Comparison of ENCODE assay signal across 19 mouse cellular contexts in the genomic region with DNA sequence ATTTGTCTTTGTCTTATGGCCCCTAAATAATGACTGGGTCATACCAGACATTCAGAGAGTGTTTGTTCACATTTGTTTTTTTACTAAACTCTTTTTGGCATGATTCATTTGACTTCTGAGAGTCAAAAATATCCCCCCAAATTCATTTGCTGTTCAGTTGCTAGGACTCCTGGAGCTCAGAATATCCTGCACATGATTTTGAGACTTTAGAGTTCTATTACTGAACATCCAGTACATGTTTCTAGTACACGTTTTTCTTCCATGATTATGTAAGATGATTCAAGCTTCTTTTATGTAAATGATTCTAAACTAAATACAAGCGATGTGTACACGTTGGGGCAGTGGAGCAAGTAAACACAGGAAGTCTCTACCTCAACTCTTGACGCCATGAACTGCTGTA. TPM values are rescaled to one million over a fixed set of nuclear protein-coding genes. Genes with fewer than 3 reads are reported as not detected.
DNase-seq lines count a peak whose midpoint lies in the region; ATAC-seq lines count a peak whose summit lies in the region.
"Had no signal": no experiment of that assay in that cellular context is flagged by ENCODE, and none has a peak within 500 bp of the region (broad histone marks: within the 10 kb centered on the region; RNA-seq: fewer than 3 reads in every experiment).

No protein-coding gene starts in this region.

- DNase-seq in frontal cortex, adult 2 months (ENCODE audit: extremely low spot score in 1 of 2, low spot score in 1 of 2): no peak
- DNase-seq: adrenal gland, adult 2 months; adrenal gland, adult 8-10 months; adrenal gland, postnatal 10 days; adrenal gland, postnatal 14 days; adrenal gland, postnatal 25 days; adrenal gland, postnatal 36 days; B cell, adult 2 months; cerebellum, adult 11 months; cerebellum, adult 11-12 months; cerebellum, adult 18-20 months; cerebellum, adult 2 months had no signal

- ATAC-seq in frontal cortex, adult (ENCODE audit: low TSS enrichment): peak; percentile 56; the same call in 1 of the 2 replicates
- ATAC-seq: activated CD4-positive, CD25-positive, alpha-beta regulatory T cell, adult 4 months; CD4-positive, CD25-positive, alpha-beta regulatory T cell, adult 4 months; Patski had no signal

RNA-seq across cellular contexts. Expression of gene Zfp131, which starts 7.0 kb away (rescaled TPM):
- 29.3 and 30.3 TPM in 2 replicates for polyA plus RNA-seq in frontal cortex, adult 2 months (2012; rRNA removed)

RNA-seq across cellular contexts. Expression of gene AF067063, which starts 32.4 kb away (rescaled TPM):
- polyA plus RNA-seq in frontal cortex, adult 2 months (2012; rRNA removed): not detected in 2 replicates
- polyA plus RNA-seq: activated CD4-positive, CD25-positive, alpha-beta regulatory T cell, adult 4 months; adrenal gland, adult 2 months; C2C12; CD4-positive, CD25-positive, alpha-beta regulatory T cell, adult 4 months; cerebellum, adult 2 months; G1E; Patski had no signal

RNA-seq across cellular contexts. Expression of gene D13Ertd608e, which starts 38.1 kb away (rescaled TPM):
- not detected in 2 replicates for polyA plus RNA-seq in frontal cortex, adult 2 months (2012; rRNA removed)
- polyA plus RNA-seq: activated CD4-positive, CD25-positive, alpha-beta regulatory T cell, adult 4 months; adrenal gland, adult 2 months; brain, embryonic 14.5 days; CD4-positive, CD25-positive, alpha-beta regulatory T cell, adult 4 months; cerebellum, adult 2 months; G1E; Patski had no signal

RNA-seq across cellular contexts. Expression of gene Nim1k, which starts 42.0 kb away (rescaled TPM):
- 9.2 and 10.2 TPM in 2 replicates for polyA plus RNA-seq in frontal cortex, adult 2 months (2012; rRNA removed)
